Mouse (Mus musculus) stomach, embryonic 16.5 days (tissue): ENCODE measurements around the gene Tmem198. TPM values are rescaled to one million over a fixed set of nuclear protein-coding genes. Genes with fewer than 3 reads are reported as not detected.

ENCODE experiments used
- ATAC-seq: fragments of 200-750 bp; cut with Nextera tagmentation; 2 replicates; pipeline ENCODE4 v1.8.0; 2017; ENCODE audit warnings: moderate number of reproducible peaks, moderate TSS enrichment; ENCODE audit not compliant: insufficient read depth, low FRiP score
- H3K27ac ChIP-seq: fragments of 300-500 bp; sonication (generic); 2 replicates; pipeline ENCODE4 v1.5.1; 2014; ENCODE audit warnings: low read length
- H3K27me3 ChIP-seq: fragments of 300-500 bp; sonication (generic); 2 replicates; pipeline ENCODE4 v1.6.1; 2014; ENCODE audit warnings: low read length, control low read depth, mixed read lengths; ENCODE audit not compliant: control insufficient read depth, insufficient read depth
- H3K36me3 ChIP-seq: fragments of 300-500 bp; sonication (generic); 2 replicates; pipeline ENCODE4 v1.6.1; 2014; ENCODE audit warnings: low read length; ENCODE audit not compliant: control insufficient read depth, insufficient read depth
- H3K4me1 ChIP-seq: fragments of 300-500 bp; sonication (generic); 2 replicates; pipeline ENCODE4 v1.6.1; 2014; ENCODE audit warnings: low read length, control low read depth, mixed read lengths; ENCODE audit not compliant: control insufficient read depth, insufficient read depth
- H3K4me2 ChIP-seq: fragments of 300-500 bp; sonication (generic); 2 replicates; pipeline ENCODE4 v1.6.1; 2014; ENCODE audit warnings: low read depth, low read length, mixed read lengths
- H3K4me3 ChIP-seq: fragments of 300-500 bp; sonication (generic); replicated peaks from 2 replicates; pipeline ENCODE4 v1.5.1; 2014; ENCODE audit warnings: mild to moderate bottlenecking, low read length
- H3K9ac ChIP-seq: fragments of 300-500 bp; sonication (generic); 2 replicates; pipeline ENCODE4 v1.6.1; 2014; ENCODE audit warnings: low read length
- H3K9me3 ChIP-seq: fragments of 300-500 bp; sonication (generic); replicated peaks from 2 replicates; pipeline ENCODE4 v1.6.1; 2016; ENCODE audit warnings: low read length, control low read depth; ENCODE audit not compliant: control insufficient read depth
- WGBS: fragments of 180-500 bp; shearing (Covaris S2); extraction: QIAGEN DNeasy Blood & Tissue Kit; methylation state at CpG from one replicate; pipeline ENCODE4 v1.1.7; 2014; 5-methylcytosine and 5-hydroxymethylcytosine counted together
- polyA plus RNA-seq: library from polyadenylated mRNA; unstranded; fragments of >200 nt; fragmentation: Nextera tagmentation; extraction: Ambion mirVana; gene quantifications from 2 replicates; pipeline ENCODE4 v1.2.1, GENCODE M21; 2015

Gene Tmem198
- polyA plus RNA-seq, 1 experiment from 2014 or later: 2.1 TPM

DNA sequence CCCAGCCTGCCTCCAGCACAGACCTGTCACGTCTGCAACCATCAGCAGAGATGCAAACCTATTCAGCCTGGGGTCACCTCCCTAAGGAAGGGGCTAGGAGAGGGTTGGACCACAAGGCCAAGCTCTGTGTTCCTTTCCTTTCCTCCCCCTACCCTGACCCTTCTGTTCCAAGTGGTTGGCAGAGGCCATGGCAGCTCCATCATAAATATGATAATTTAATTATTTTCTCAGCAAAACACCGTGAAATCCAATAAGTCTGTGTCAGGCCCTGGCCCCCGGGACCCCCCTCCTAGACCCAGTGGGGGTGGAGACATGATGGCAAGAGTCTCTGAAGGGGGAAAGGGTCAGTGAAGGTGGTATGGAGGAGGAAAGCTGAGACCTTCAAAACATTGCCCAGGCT lies 35.1 kb upstream of the Tmem198 start:
- 46% methylated on average over 3 of the region's 3 CpGs for WGBS
- no peak for ATAC-seq
- H3K9me3 ChIP-seq: no peaks in the 10 kb centered on the region
- peaks cover 27% of the 10 kb centered on the region for H3K27me3 ChIP-seq
- no peak overlapping the region for H3K4me2 ChIP-seq
- H3K4me1 ChIP-seq: peaks cover 38% of the 10 kb centered on the region
- H3K36me3 ChIP-seq: no peaks in the 10 kb centered on the region
- no peak overlapping the region for H3K27ac ChIP-seq
- no peak overlapping the region for H3K9ac ChIP-seq
- no peak overlapping the region for H3K4me3 ChIP-seq

DNA sequence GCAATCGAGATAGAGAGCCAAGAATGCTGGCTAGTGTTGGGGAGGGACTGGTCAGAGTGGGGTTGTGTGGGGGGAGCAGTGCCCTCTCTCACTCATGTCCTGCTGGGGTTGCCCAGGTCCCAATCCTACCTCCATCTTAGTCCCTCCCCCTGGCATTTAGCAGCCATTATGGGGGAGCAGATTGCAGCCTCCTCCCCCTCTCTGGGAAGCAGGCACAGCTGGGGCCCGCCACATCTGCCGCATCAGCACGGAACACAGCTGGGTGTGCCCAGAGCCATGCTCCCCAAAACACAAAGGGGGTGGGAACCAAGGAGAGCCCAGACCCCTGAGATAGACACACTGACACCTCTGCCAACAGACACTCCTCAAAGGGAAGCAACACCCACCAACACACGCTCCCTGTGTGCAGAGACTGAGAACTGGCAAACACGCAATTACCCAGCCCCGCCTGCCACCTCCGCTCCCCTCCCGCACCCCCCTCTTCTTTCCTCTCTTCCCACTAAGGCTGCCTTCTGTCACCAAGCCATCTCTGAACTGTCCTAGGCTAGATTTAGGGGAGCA lies 34.1 kb upstream of the Tmem198 start:
- no peaks in the 10 kb centered on the region for H3K36me3 ChIP-seq
- peaks cover 35% of the 10 kb centered on the region for H3K27me3 ChIP-seq
- H3K4me1 ChIP-seq: peaks cover 42% of the 10 kb centered on the region
- no peak overlapping the region for H3K27ac ChIP-seq
- no peak for ATAC-seq
- 19% methylated on average over 9 of the region's 9 CpGs for WGBS
- no peaks in the 10 kb centered on the region for H3K9me3 ChIP-seq
- H3K9ac ChIP-seq: peak overlapping the region; percentile 35; the same call in 1 of the 2 replicates
- no peak overlapping the region for H3K4me2 ChIP-seq
- H3K4me3 ChIP-seq: no peak overlapping the region

DNA sequence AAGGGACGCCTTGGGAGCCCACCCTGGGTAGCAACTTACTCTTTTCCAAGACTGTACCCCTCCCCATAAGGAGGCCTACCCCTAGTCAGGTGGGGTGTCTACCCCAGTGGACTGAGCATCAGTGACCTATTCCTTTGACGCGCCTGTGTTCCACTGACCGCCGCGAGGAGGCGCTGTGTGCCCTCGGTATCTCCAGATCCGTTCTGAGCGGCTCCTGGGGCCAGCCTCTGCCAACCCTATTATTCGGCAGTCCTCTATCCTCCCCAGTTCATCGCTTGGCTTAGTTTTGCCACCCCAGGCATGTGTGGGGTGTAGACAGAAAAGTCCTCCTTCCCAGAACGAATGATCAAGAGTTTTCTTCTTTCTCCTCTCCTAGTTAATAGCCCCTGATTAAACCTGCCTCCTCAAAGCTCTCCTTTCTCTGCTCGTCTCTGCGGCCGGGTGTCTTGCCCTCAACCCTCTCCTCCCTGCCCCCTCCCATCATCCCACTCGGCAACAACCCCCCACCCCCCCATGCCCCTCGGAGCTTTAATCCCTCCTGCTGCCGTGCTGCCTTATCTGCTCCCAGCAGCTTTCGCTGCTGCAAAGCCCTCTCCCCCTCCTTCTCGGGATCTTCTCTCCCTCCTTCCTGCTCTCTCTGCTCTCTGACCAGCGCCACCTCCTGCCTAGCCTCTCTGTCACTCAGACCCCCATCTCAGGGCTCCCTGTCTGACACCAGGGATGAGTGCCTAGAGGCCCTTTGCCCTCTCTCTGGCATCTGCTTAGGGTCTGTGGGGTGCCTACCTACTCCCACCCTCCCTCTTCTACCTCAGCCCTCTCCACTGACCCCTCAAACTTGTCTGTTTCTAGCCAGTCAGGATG lies 33.4 kb upstream of the Tmem198 start:
- Histone ChIP-seq H3K4me2 (peak overlapping the region; percentile 45), H3K9me3 (no peaks in the 10 kb centered on the region), H3K9ac (peak overlapping the region; percentile 35; the same call in 1 of the 2 replicates), H3K27me3 (peaks cover 43% of the 10 kb centered on the region), H3K4me1 (peaks cover 49% of the 10 kb centered on the region), H3K36me3 (no peaks in the 10 kb centered on the region), H3K27ac (no peak overlapping the region), H3K4me3 (peak overlapping the region; percentile 9)
- WGBS: 2% methylated on average over 22 of the region's 22 CpGs
- peak; percentile 7; the same call in 1 of the 2 replicates for ATAC-seq

GRCm38 (mm10) chr1:75446656-75447055 lies 32.7 kb upstream of the Tmem198 start:
- H3K9me3 ChIP-seq: no peaks in the 10 kb centered on the region
- 11% methylated on average over 20 of the region's 20 CpGs for WGBS
- H3K4me2 ChIP-seq: peak overlapping the region; percentile 45; the same call in 1 of the 2 replicates
- peak overlapping the region; percentile 52 for H3K9ac ChIP-seq
- H3K27me3 ChIP-seq: peaks cover 49% of the 10 kb centered on the region
- no peak overlapping the region for H3K27ac ChIP-seq
- H3K4me3 ChIP-seq: no peak overlapping the region; the same call in 1 of the 2 replicates
- H3K4me1 ChIP-seq: peaks cover 49% of the 10 kb centered on the region
- no peaks in the 10 kb centered on the region for H3K36me3 ChIP-seq
- ATAC-seq: no peak

DNA sequence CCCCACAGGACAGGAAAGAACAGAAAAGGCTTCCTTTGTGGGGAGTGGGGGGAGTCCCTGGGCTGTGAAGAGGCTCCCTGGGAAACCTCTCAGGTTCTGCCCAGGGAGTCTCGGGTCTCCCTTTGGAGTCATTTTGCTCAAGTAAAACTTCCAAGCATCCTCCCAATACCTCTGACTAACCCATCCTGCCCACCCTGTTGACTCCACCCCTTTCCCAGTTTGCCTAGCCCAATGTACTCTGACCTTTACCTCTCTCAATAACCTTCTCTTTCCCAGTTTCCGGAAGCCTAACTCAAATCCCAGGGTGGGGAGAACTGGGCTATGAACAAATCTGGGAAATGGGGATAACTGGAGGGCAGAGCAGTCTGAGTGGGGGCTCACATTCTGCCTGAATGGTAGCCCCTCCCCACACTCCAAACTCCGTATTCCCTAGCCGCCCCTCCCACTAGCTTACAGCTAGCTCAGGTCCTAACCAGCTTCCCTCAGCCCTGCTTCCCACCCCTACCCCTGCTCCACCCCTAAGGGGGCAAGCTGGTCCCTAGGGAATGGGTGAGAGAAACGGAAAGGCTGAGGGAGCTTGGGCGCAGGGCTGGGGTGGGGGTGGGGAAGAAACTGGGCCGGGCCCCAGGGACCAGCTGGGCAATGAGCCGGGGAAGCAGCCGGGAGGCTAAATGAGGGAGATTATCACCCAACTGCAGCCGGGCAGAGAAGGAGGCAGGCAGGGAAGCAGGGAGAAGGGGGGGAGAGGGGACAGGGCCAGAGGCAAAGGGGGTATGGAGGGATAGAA lies 31.9 kb upstream of the Tmem198 start:
- Histone ChIP-seq H3K9me3 (no peaks in the 10 kb centered on the region), H3K4me1 (peaks cover 49% of the 10 kb centered on the region), H3K4me2 (peak overlapping the region; percentile 31), H3K4me3 (no peak overlapping the region), H3K27ac (no peak overlapping the region), H3K9ac (peak overlapping the region; percentile 28; the same call in 1 of the 2 replicates), H3K36me3 (no peaks in the 10 kb centered on the region), H3K27me3 (peaks cover 57% of the 10 kb centered on the region)
- no peak for ATAC-seq
- WGBS: 8% methylated on average over 10 of the region's 10 CpGs

- no peak for ATAC-seq
- peaks cover 59% of the 10 kb centered on the region for H3K27me3 ChIP-seq
- H3K36me3 ChIP-seq: no peaks in the 10 kb centered on the region
- no peak overlapping the region for H3K9ac ChIP-seq
- H3K27ac ChIP-seq: no peak overlapping the region
- no peak overlapping the region for H3K4me3 ChIP-seq
- no peaks in the 10 kb centered on the region for H3K9me3 ChIP-seq
- no peak overlapping the region; the same call in 1 of the 2 replicates for H3K4me2 ChIP-seq
- 8% methylated on average over 7 of the region's 7 CpGs for WGBS
- peaks cover 49% of the 10 kb centered on the region for H3K4me1 ChIP-seq
Measured at GRCm38 (mm10) chr1:75448052-75448431, 31.3 kb upstream of the Tmem198 start.

GRCm38 (mm10) chr1:75448937-75449336 lies 30.4 kb upstream of the Tmem198 start:
- ATAC-seq: no peak
- Histone ChIP-seq H3K4me2 (no peak overlapping the region), H3K9ac (no peak overlapping the region), H3K27me3 (peaks cover 59% of the 10 kb centered on the region), H3K9me3 (no peaks in the 10 kb centered on the region), H3K4me3 (no peak overlapping the region), H3K36me3 (no peaks in the 10 kb centered on the region), H3K27ac (no peak overlapping the region), H3K4me1 (peaks cover 49% of the 10 kb centered on the region)
- WGBS: 6% methylated on average over 14 of the region's 14 CpGs

DNA sequence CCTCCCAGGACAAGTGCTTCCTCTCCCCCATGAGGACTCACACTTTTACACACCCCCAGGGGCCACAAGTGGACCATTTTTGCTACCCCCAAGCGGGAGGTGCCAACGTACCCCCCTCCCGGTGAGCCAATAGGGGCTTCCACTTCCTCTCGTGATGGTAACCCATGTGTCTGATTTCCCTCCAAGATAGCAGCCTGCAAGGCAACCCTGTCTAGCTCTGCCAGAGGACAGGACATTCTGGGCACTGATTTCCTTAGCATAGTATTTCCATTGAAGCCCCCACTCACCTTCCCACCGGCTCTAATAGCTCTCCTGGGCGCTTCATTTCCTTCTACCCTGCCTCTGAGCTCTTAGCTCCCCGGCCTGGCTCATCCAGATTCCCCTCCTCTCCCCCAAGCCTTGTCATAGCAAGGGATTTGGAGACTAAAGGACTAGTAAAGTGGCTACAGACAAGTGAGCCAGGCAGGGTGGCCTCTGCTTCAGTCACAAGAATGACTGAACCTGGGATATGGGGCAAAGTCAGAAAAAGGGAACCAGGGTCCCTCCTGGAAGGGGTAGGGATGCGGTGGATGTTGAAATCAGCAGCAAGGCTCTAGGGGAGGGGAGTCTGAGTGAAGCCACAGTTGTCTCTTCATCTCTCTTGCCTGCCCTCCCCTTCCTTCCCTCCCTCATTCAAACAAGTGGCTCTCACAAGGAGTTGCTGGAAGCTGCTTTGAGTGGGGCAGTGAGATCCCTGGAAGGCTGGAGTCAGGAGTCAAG lies 29.8 kb upstream of the Tmem198 start:
- WGBS: 16% methylated on average over 8 of the region's 8 CpGs
- no peak for ATAC-seq
- H3K4me1 ChIP-seq: peaks cover 49% of the 10 kb centered on the region
- H3K4me3 ChIP-seq: no peak overlapping the region
- H3K9ac ChIP-seq: 0 out of 2 replicates have a peak overlapping the region, but pooled peaks have one; percentile 54
- no peak overlapping the region for H3K4me2 ChIP-seq
- no peaks in the 10 kb centered on the region for H3K36me3 ChIP-seq
- H3K9me3 ChIP-seq: no peaks in the 10 kb centered on the region
- H3K27me3 ChIP-seq: peaks cover 64% of the 10 kb centered on the region
- H3K27ac ChIP-seq: no peak overlapping the region
